Mouse (Mus musculus) heart, embryonic 11.5 days (tissue): ENCODE measurements around the gene Sfswap. TPM values are rescaled to one million over a fixed set of nuclear protein-coding genes. Genes with fewer than 3 reads are reported as not detected.

ENCODE experiments used
- ATAC-seq: fragments of 200-750 bp; cut with Nextera tagmentation; replicated peaks from 2 replicates; pipeline ENCODE4 v1.8.0; 2017; ENCODE audit warnings: moderate library complexity; ENCODE audit not compliant: insufficient number of reproducible peaks, low FRiP score, low TSS enrichment
- H3K27ac ChIP-seq: fragments of 300-500 bp; sonication (generic); 2 replicates; pipeline ENCODE4 v1.5.1; 2014; ENCODE audit warnings: mild to moderate bottlenecking, low read depth, low read length
- H3K27me3 ChIP-seq: fragments of 300-500 bp; sonication (generic); 2 replicates; pipeline ENCODE4 v1.6.1; 2014; ENCODE audit warnings: mild to moderate bottlenecking, low read length, mixed read lengths; ENCODE audit not compliant: control insufficient read depth, insufficient read depth
- H3K36me3 ChIP-seq: fragments of 300-500 bp; sonication (generic); 2 replicates; pipeline ENCODE4 v1.6.1; 2014; ENCODE audit warnings: mild to moderate bottlenecking, low read length, moderate library complexity, mixed read lengths; ENCODE audit not compliant: control insufficient read depth, insufficient read depth
- H3K4me1 ChIP-seq: fragments of 300-500 bp; sonication (generic); 2 replicates; pipeline ENCODE4 v1.6.1; 2014; ENCODE audit warnings: low read length; ENCODE audit not compliant: control insufficient read depth, insufficient read depth
- H3K4me2 ChIP-seq: fragments of 300-500 bp; sonication (generic); 2 replicates; pipeline ENCODE4 v1.6.1; 2014; ENCODE audit warnings: mild to moderate bottlenecking, moderate library complexity
- H3K4me3 ChIP-seq: fragments of 300-500 bp; sonication (generic); 2 replicates; pipeline ENCODE4 v1.5.1; 2014; ENCODE audit warnings: low read depth, low read length
- H3K9ac ChIP-seq: fragments of 300-500 bp; sonication (generic); 2 replicates; pipeline ENCODE4 v1.6.1; 2014; ENCODE audit warnings: mild to moderate bottlenecking, low read depth, low read length, moderate library complexity
- H3K9me3 ChIP-seq: fragments of 300-500 bp; sonication (generic); replicated peaks from 2 replicates; pipeline ENCODE4 v1.6.1; 2016; ENCODE audit warnings: low read length; ENCODE audit not compliant: control insufficient read depth
- WGBS: fragments of 180-500 bp; shearing (Covaris S2); extraction: QIAGEN DNeasy Blood & Tissue Kit; methylation state at CpG from one replicate; pipeline ENCODE4 v1.1.7; 2014; ENCODE audit not compliant: insufficient replicate concordance; 5-methylcytosine and 5-hydroxymethylcytosine counted together
- polyA plus RNA-seq: library from polyadenylated mRNA; unstranded; fragments of >200 nt; fragmentation: Nextera tagmentation; extraction: Ambion mirVana; gene quantifications from 2 replicates; pipeline ENCODE4 v1.2.1, GENCODE M21; 2014

The Sfswap gene
- polyA plus RNA-seq, 1 experiment from 2014 or later = 31.0 TPM

GRCm38 (mm10) chr5:129521501-129521900, 20.5 kb downstream of the Sfswap start:
- H3K9me3 ChIP-seq = no peaks in the 10 kb centered on the region
- H3K27ac ChIP-seq = no peak overlapping the region
- H3K4me3 ChIP-seq = no peak overlapping the region
- H3K4me2 ChIP-seq = no peak overlapping the region
- H3K27me3 ChIP-seq = no peaks in the 10 kb centered on the region
- no peak for ATAC-seq
- no peaks in the 10 kb centered on the region for H3K4me1 ChIP-seq
- WGBS = 86% methylated on average over 7 of the region's 7 CpGs
- peaks cover 11% of the 10 kb centered on the region; the same call in 1 of the 2 replicates for H3K36me3 ChIP-seq
- H3K9ac ChIP-seq = no peak overlapping the region

- no peak for ATAC-seq
- Histone ChIP-seq H3K4me1 (no peaks in the 10 kb centered on the region), H3K4me2 (no peak overlapping the region), H3K27me3 (no peaks in the 10 kb centered on the region), H3K9me3 (no peaks in the 10 kb centered on the region), H3K27ac (no peak overlapping the region), H3K9ac (no peak overlapping the region), H3K36me3 (peaks cover 15% of the 10 kb centered on the region), H3K4me3 (no peak overlapping the region)
- 91% methylated on average over 3 of the region's 3 CpGs for WGBS
Measured at GRCm38 (mm10) chr5:129521913-129522312, 20.9 kb downstream of the Sfswap start.

- no peak overlapping the region for H3K4me2 ChIP-seq
- WGBS = 76% methylated on average over 3 of the region's 3 CpGs
- H3K9ac ChIP-seq = no peak overlapping the region
- no peak for ATAC-seq
- no peak overlapping the region for H3K4me3 ChIP-seq
- no peaks in the 10 kb centered on the region for H3K4me1 ChIP-seq
- no peaks in the 10 kb centered on the region for H3K9me3 ChIP-seq
- peaks cover 10% of the 10 kb centered on the region for H3K36me3 ChIP-seq
- no peaks in the 10 kb centered on the region for H3K27me3 ChIP-seq
- no peak overlapping the region for H3K27ac ChIP-seq
Measured at GRCm38 (mm10) chr5:129523166-129523565, 22.1 kb downstream of the Sfswap start.

GRCm38 (mm10) chr5:129524751-129525150, 23.7 kb downstream of the Sfswap start:
- ATAC-seq = no peak
- Histone ChIP-seq H3K9ac (no peak overlapping the region), H3K9me3 (no peaks in the 10 kb centered on the region), H3K4me1 (no peaks in the 10 kb centered on the region), H3K27ac (no peak overlapping the region), H3K4me2 (no peak overlapping the region), H3K27me3 (no peaks in the 10 kb centered on the region), H3K36me3 (peaks cover 8% of the 10 kb centered on the region), H3K4me3 (no peak overlapping the region)
- WGBS = 95% methylated on average over 5 of the region's 5 CpGs

GRCm38 (mm10) chr5:129527162-129527561, 26.1 kb downstream of the Sfswap start:
- H3K4me1 ChIP-seq = no peaks in the 10 kb centered on the region
- H3K9me3 ChIP-seq = no peaks in the 10 kb centered on the region
- no peak overlapping the region for H3K27ac ChIP-seq
- no peaks in the 10 kb centered on the region for H3K27me3 ChIP-seq
- no peak overlapping the region for H3K9ac ChIP-seq
- H3K4me2 ChIP-seq = no peak overlapping the region
- 74% methylated on average over 5 of the region's 5 CpGs for WGBS
- peaks cover 9% of the 10 kb centered on the region for H3K36me3 ChIP-seq
- H3K4me3 ChIP-seq = no peak overlapping the region
- ATAC-seq = no peak

- Histone ChIP-seq H3K27me3 (no peaks in the 10 kb centered on the region), H3K27ac (no peak overlapping the region), H3K9ac (no peak overlapping the region), H3K4me3 (no peak overlapping the region), H3K9me3 (no peaks in the 10 kb centered on the region), H3K36me3 (peaks cover 11% of the 10 kb centered on the region), H3K4me1 (0 out of 2 replicates have a peak, but pooled peaks cover 6% of the 10 kb centered on the region), H3K4me2 (no peak overlapping the region)
- ATAC-seq = no peak
- 68% methylated on average over 1 of the region's 1 CpGs for WGBS
Measured at GRCm38 (mm10) chr5:129529571-129529970, 28.6 kb downstream of the Sfswap start.

GRCm38 (mm10) chr5:129533731-129534130, 32.7 kb downstream of the Sfswap start:
- H3K36me3 ChIP-seq = 0 out of 2 replicates have a peak, but pooled peaks cover 6% of the 10 kb centered on the region
- no peaks in the 10 kb centered on the region for H3K27me3 ChIP-seq
- H3K9ac ChIP-seq = no peak overlapping the region
- 79% methylated on average over 3 of the region's 3 CpGs for WGBS
- no peak overlapping the region for H3K4me3 ChIP-seq
- H3K4me1 ChIP-seq = peaks cover 17% of the 10 kb centered on the region; the same call in 1 of the 2 replicates
- H3K4me2 ChIP-seq = no peak overlapping the region
- no peak overlapping the region for H3K27ac ChIP-seq
- H3K9me3 ChIP-seq = no peaks in the 10 kb centered on the region
- ATAC-seq = no peak

GRCm38 (mm10) chr5:129534500-129534899, 33.5 kb downstream of the Sfswap start:
- no peaks in the 10 kb centered on the region for H3K9me3 ChIP-seq
- no peaks in the 10 kb centered on the region for H3K27me3 ChIP-seq
- 58% methylated on average over 2 of the region's 2 CpGs for WGBS
- peaks cover 17% of the 10 kb centered on the region; the same call in 1 of the 2 replicates for H3K4me1 ChIP-seq
- ATAC-seq = no peak
- no peak overlapping the region for H3K9ac ChIP-seq
- no peak overlapping the region for H3K4me3 ChIP-seq
- no peak overlapping the region; the same call in 1 of the 2 replicates for H3K4me2 ChIP-seq
- no peak overlapping the region for H3K27ac ChIP-seq
- H3K36me3 ChIP-seq = peaks cover 6% of the 10 kb centered on the region; the same call in 1 of the 2 replicates

GRCm38 (mm10) chr5:129535021-129535420, 34.0 kb downstream of the Sfswap start:
- Histone ChIP-seq H3K9me3 (no peaks in the 10 kb centered on the region), H3K4me3 (no peak overlapping the region), H3K27ac (peak overlapping the region; percentile 35; the same call in 1 of the 2 replicates), H3K9ac (no peak overlapping the region), H3K4me1 (peaks cover 17% of the 10 kb centered on the region; the same call in 1 of the 2 replicates), H3K27me3 (no peaks in the 10 kb centered on the region), H3K36me3 (peaks cover 6% of the 10 kb centered on the region; the same call in 1 of the 2 replicates), H3K4me2 (no peak overlapping the region; the same call in 1 of the 2 replicates)
- 91% methylated on average over 2 of the region's 2 CpGs for WGBS
- no peak for ATAC-seq
